Mouse (Mus musculus) right cerebral cortex, adult 2 months (tissue): Measurements from ENCODE around the gene Fam50b.

Experiments
- DNase-seq, 2 experiments: peaks; one replicate each; pipeline ENCODE4 v3.0.0; 2021 to 2022; ENCODE audit warnings: low spot score in 2 of 2

The Fam50b gene

DNA sequence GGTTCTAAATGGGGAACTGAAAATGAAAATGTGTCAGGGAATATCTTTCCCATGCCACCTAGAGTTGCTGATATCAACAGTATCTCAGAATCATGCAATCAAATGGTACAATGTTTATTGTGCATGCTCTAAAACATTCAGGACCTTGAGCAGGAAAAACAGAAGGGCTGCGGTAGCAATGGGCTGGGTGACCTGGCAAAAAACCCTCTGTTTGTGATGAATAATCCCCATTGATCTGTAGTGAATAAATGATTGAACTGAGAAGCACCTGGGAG is 4.0 kb downstream of the Fam50b start:
- DNase-seq: no peak

DNA sequence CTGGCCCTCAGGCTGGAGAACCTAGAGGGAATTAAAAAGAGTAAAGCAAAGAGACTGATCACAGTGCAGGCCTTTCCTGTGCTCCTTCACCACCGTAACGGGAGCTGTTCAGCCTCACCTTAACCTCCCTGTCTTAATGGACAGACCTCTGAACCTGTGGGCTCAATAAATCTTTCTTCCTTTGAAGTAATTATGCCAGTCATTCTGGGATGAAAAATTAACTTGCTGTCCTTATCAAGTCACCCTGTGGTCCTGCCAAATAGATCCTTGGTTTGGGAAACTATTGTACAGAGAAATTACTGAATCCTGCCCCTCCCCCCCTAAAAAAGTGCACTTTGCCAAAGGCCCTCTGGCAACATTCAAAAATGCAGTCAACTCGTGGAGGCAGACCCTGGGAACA is 4.4 kb downstream of the Fam50b start:
- DNase-seq: no peak

GRCm38 (mm10) chr13:34741254-34741653 is 6.6 kb downstream of the Fam50b start:
- DNase-seq: no peak

DNA sequence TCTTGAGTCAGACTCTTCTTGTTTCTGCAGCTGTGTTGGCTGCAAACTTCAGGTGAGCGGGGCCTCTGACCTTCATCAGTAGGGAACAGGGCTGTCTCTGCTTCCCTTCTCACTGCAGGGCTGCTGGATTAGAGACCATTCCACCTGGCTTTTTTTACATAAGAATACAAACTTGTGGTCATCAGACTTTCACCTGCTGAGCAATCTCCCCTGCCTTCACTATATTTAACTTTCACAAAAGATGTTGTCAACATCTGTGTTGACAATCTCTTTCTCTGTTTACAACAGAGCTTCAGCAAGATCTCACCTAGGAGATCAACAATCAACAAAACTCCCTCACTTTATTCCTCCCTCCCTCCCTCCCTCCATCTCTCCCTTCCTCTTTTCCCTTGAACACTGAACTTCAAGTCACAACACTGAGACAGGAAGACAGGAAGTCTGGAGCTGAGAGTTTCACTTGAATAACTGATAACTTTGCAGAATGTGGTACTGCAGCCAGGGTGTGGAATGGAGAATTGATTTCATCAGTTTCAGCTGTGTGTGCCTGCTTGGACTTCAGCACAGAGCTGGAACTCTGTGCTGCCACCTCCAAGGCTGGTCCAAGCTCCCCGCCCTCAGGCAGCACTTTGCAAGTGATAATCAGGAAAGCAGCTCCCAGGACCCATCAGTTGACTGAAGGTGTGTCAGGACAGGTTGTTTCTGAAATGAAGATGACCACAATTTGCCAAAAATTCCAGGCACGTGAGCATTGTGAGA is 7.3 kb downstream of the Fam50b start:
- DNase-seq: no peak

GRCm38 (mm10) chr13:34746811-34747210 is 12.2 kb downstream of the Fam50b start:
- DNase-seq: no peak

GRCm38 (mm10) chr13:34748530-34748929 is 13.9 kb downstream of the Fam50b start:
- DNase-seq: no peak

DNA sequence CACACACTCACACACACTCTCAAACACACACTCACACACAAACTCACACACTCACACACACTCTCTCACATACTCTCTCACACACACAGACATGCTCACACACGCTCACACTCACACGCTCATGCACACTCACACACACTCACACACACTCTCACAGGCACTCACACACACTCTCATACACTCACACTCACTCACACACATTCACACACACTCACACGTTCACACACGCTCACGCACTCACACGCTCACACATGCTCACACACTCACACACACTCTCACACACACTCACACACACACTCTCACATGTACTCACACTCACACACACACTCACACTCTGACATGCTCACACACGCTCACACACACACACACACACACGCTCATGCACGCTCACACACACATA is 24.6 kb downstream of the Fam50b start:
- DNase-seq: no peak

DNA sequence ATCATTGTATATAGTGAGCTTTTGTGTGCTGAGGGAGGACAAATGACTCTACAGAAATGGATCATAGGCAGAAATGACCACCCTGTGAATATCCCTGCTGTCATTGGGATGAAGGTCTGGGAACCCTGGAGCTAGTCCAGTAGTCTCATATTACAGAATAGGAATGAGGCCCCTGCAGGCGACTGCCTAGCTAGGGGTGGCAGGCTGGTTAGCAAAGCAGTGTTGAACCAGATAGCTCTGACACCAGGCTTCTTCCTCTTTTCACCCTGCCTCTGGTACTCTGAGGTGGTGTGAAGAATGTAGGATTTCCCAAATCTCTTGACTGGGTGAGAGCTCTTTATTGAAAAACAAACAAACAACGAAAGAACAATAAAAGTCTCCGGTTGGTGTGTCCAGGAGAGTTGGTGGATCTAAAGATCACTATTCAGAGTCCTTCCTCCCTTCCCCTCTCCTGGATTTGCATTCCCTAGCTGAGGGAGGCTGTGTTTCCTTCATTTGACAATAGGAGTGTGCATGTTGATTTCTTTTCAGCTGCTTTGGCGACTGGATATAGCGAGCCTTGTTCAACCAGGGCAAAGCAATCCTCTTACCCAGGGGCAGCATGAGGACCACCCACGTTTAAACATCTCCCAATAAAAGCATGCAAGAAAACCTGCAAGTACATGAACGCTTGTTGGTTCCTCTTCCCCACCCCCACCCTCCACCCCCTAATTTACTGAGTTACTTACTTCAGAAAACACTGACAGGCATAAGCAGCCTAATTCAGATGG is 26.1 kb downstream of the Fam50b start:
- no peak for DNase-seq

DNA sequence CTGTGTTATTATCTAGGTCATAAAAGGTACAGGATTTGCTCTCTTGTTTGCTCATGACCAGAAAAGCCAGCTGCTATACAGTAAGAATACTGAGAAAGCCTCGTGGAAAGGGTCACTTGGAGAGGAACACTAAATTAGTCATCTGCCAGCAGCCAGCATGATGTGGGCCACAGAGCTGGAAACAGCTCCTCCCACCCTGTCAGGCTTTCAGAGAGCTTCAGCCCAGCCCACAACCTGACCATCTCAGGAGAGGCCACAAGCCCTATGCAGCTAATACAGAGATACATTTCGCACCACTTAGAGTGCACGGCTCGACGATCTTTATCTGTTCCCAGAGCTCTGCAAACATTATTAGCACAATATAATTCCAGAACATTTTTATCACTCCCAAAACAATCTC is 27.5 kb downstream of the Fam50b start:
- DNase-seq: peak in 1 of 2 experiments; percentile 21

DNA sequence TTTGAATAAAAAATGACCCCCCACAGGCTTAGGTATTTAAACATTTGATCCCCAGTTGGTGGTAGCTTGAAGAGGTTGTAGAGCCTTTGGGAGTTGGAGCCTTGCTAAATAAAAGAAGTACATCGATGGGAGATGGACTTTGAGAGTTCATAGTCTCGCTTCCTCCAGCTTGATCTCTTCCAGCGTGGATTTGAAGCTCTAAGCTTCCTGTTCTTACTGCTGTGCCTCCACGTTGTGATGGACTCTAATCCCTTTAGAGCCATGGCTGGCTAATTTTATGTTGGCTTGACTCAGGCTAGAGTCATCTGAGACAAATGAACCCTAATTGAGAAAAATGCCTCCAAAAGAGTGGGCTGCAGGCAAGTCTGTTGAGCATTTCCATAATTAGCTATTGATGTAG is 28.2 kb downstream of the Fam50b start:
- no peak for DNase-seq

GRCm38 (mm10) chr13:34765269-34765668 is 30.6 kb downstream of the Fam50b start:
- DNase-seq: no peak

GRCm38 (mm10) chr13:34766572-34766971 is 31.9 kb downstream of the Fam50b start:
- DNase-seq: peak in 1 of 2 experiments; percentile 23

DNA sequence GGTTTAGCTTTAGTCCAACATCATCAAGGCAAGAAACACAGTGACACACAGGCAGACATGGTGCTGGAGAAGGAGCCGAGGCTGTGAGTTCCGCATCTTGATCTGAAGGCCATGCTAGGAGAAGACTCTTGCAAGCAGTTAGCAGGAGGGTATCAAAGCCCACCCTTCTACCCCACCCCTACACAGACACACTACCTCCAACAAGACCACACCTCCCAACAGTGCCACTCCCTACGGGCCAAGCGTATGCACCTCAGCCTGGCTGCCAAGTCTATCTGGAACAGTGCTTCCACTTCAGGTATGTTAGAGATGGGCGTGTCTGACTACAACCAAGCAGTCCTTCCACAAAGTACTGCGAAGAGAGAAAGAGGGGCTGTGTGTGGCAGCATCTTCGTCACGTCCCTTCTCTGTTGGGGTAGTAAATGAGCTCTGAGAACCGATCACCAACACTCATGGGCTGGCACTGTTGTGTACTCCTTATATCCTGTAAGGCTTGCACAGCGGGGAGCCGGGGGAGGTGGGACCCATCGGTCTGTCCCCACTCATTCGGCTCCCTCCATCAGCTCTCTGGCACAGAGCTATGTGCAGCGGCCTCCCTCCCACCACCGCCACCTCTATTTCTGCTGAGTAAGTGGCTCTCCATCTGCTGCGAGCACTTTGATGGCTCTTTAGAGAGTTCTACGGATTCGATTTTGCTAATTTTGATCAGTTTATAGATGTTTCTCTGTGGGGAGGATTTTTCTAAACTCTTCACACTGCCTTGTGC is 33.1 kb downstream of the Fam50b start:
- peak; percentile 29 to 32 for DNase-seq

DNA sequence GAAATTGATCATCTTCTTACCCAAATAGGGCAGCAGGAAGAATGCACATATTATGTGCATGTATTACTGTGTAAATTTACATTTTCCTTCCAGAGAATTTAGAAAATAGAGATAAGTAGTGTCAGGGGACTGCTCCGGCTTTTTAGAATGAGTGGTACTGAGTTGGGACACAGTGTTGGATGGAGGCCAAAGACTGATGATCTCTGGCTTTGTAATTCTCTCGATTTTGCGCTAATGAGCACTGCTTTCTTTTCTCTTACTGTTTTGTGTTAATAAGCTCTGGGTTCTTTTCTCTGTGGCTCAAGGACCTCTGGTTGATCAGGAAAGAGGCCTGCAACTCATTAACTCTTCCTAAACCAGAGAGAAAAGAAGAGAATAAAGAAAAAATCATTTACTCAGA is 42.1 kb downstream of the Fam50b start:
- DNase-seq: no peak

- no peak for DNase-seq
These were observed 46.4 kb downstream of the Fam50b start for GRCm38 (mm10) chr13:34780856-34781610.

- DNase-seq: no peak
These were observed 47.0 kb downstream of the Fam50b start for GRCm38 (mm10) chr13:34781611-34782009.

GRCm38 (mm10) chr13:34784818-34785217 is 50.2 kb downstream of the Fam50b start:
- DNase-seq: no peak

GRCm38 (mm10) chr13:34786634-34787033 is 52.0 kb downstream of the Fam50b start:
- DNase-seq: no peak

GRCm38 (mm10) chr13:34787546-34787945 is 52.9 kb downstream of the Fam50b start:
- DNase-seq: no peak

DNA sequence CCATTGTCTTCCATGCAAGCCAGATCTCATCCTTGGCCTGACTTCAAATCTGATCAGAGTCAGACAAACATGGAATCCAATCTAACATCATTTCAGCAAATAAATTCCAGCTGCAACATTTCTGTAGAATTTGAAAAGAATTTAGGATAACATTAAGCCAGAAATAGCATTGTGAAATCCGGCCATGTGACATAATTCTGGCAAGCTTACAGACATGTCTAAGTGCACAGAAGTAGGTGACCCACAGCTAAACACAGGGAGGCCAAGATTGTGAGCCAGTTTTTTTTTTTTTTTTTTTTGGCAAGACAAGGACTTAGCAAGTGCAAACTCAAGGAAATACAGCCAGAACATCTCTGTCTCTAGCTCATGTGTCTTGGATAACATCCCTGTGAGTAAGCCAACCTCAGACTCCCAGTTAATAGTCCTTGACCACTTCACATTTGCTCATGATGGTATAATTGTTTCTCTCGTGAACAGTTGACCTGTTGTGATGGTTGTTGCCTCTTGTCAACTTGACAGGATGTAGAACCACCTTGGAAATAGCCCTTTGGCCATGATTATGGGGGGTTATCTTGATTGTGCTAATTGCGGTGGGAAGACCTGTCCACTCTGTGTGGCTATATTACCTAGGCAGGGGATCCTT is 54.6 kb downstream of the Fam50b start:
- no peak for DNase-seq

- no peak for DNase-seq
These were observed 58.4 kb downstream of the Fam50b start for GRCm38 (mm10) chr13:34793066-34793465.
